Mouse (Mus musculus) heart, postnatal 0 days (tissue): ENCODE data around the gene Wbp11.

ENCODE experiments used
- CTCF ChIP-seq: IDR thresholded peaks from 2 replicates; pipeline ENCODE4 v1.5.1; 2016; ENCODE audit warnings: antibody characterized with exemption, control low read depth, low read depth
- EP300 ChIP-seq: IDR thresholded peaks from 2 replicates; pipeline ENCODE4 v1.6.1; 2016; ENCODE audit warnings: antibody characterized with exemption, low read depth

- no peak for TF ChIP-seq CTCF
- TF ChIP-seq EP300 = no peak
Observed at GRCm38 (mm10) chr6:136795850-136796249, 32.2 kb downstream of the Wbp11 start.
